Mouse (Mus musculus) CD8-positive naive resting alpha-beta T cell, adult 2 months (primary cell): ENCODE data around the gene Adgrg1.

Experiments used
- DNase-seq, 2 experiments: peaks; one replicate each; pipeline ENCODE4 v3.0.0; 2022; ENCODE audit warnings: low read depth in 2 of 2, low spot score in 2 of 2

Adgrg1 gene

GRCm38 (mm10) chr8:94976651-94977417 is 2.3 kb downstream of the Adgrg1 start:
- peak in 1 of 2 experiments; percentile 18 for DNase-seq

GRCm38 (mm10) chr8:94978131-94978530 is 3.6 kb downstream of the Adgrg1 start:
- DNase-seq: no peak

GRCm38 (mm10) chr8:94978593-94979319 is 4.2 kb downstream of the Adgrg1 start:
- no peak for DNase-seq

GRCm38 (mm10) chr8:94980176-94980575 is 5.6 kb downstream of the Adgrg1 start:
- no peak for DNase-seq

GRCm38 (mm10) chr8:94980976-94981375 is 6.4 kb downstream of the Adgrg1 start:
- DNase-seq: no peak

- no peak for DNase-seq
Observed at GRCm38 (mm10) chr8:94981848-94982247, 7.3 kb downstream of the Adgrg1 start.

GRCm38 (mm10) chr8:94983146-94983545 is 8.6 kb downstream of the Adgrg1 start:
- no peak for DNase-seq

GRCm38 (mm10) chr8:94983881-94984516 is 9.4 kb downstream of the Adgrg1 start:
- no peak for DNase-seq

GRCm38 (mm10) chr8:94985023-94985422 is 10.5 kb downstream of the Adgrg1 start:
- no peak for DNase-seq

- no peak for DNase-seq
Observed at GRCm38 (mm10) chr8:94986676-94987075, 12.1 kb downstream of the Adgrg1 start.

- DNase-seq: no peak
Observed at GRCm38 (mm10) chr8:94987553-94987952, 13.0 kb downstream of the Adgrg1 start.

GRCm38 (mm10) chr8:94988619-94989018 is 14.1 kb downstream of the Adgrg1 start:
- DNase-seq: no peak

- DNase-seq: no peak
Observed at GRCm38 (mm10) chr8:94989711-94990110, 15.2 kb downstream of the Adgrg1 start.

- DNase-seq: no peak
Observed at GRCm38 (mm10) chr8:94990598-94991453, 16.3 kb downstream of the Adgrg1 start.

GRCm38 (mm10) chr8:94991454-94991994 is 17.0 kb downstream of the Adgrg1 start:
- no peak for DNase-seq

- DNase-seq: no peak
Observed at GRCm38 (mm10) chr8:94992010-94992409, 17.5 kb downstream of the Adgrg1 start.

- no peak for DNase-seq
Observed at GRCm38 (mm10) chr8:94992534-94992933, 18.0 kb downstream of the Adgrg1 start.

GRCm38 (mm10) chr8:94992996-94993724 is 18.6 kb downstream of the Adgrg1 start:
- DNase-seq: no peak

GRCm38 (mm10) chr8:94994006-94994405 is 19.5 kb downstream of the Adgrg1 start:
- no peak for DNase-seq

GRCm38 (mm10) chr8:94994510-94994909 is 20.0 kb downstream of the Adgrg1 start:
- DNase-seq: no peak
